Mouse (Mus musculus): ENCODE measurements at regions not wholly inside any gene's neighbourhood (a gene's known extent, or its start where the extent isn't known, plus 50 kb on each side); places are given as distances from the start of the nearest gene placed in this dataset.

DNA sequence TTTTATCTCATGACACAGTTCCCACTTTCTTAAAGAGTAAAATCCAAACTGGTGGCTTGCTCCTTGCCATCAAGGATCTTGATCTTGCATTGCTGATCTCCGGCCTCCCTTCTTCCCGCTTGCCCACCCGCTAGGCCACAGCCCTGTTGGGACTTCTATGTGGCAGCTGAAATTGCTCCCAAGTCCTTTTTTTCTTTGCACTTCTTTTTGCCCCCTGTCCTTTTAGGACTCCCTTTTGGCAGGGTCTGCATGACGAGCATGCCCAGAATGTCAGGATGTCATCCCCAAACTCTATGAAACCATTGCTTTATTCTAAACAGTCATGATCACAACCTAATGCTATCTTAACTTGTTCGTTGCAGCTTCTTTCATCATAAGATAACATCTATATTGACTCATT, 588.6 kb downstream of the Tox3 start:
- in situ Hi-C loops (cut with MseI, MboI), result no loop called here

DNA sequence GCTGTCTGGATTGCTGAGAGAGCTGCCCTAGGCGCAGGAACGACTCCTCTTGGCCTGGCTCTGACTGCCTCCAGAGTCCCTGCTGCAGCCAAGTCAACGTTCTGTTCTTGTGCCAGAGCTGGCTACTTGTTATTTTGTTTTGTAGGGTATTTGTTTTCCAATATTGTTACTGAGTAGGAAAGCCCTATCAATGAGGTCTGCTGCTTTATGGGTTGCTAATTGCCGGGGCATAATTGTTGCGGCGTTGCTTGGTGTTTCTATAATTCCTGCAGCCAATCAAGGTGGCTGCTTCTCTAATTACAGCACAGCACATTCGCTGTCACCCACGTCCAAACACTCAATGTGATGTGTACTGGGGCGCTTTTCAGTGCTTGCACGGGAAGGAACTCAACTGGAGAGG, 589.4 kb downstream of the Tox3 start:
- in situ Hi-C loops (cut with MseI, MboI), result no loop called here

DNA sequence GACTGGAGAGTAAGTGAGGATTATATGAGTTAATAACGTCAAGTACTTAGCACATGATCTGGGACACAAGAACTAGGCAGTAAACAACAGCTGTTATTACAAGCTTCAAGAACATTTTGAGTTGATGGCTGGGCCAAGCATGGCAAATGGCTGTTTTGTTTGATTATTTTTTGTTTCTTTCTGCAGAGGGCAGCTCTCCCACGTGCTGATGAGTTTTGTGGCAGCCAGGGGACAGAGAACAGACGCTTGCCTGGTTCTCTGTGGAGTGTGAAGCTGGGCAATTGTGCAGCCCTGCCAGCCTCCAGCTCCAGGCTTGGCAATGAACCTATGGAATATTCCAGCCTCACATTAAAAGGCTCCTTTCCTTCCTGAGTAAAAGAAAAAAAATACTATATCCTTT, 592.2 kb downstream of the Tox3 start:
- in situ Hi-C loops (cut with MseI, MboI), result no loop called here

DNA sequence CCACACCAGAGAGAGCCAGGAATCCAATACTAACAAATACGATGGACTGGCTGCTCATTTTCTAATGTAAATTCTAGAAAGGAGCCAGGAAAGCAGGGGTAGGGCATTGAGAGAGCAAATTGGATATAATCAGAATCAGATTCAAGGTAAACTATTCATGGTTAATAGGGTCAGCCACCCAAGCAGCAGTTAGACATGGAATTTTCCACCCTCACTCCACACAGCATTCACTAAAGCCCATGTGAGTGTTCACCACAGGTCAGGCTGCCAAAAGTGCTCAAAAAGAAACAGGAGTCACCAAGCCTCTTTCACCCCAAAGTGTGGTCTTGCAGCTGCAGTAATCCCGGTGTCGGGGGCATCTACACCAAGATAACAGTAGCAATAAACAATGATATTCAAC, 596.9 kb downstream of the Tox3 start:
- in situ Hi-C loops (cut with MseI, MboI), result no loop called here

DNA sequence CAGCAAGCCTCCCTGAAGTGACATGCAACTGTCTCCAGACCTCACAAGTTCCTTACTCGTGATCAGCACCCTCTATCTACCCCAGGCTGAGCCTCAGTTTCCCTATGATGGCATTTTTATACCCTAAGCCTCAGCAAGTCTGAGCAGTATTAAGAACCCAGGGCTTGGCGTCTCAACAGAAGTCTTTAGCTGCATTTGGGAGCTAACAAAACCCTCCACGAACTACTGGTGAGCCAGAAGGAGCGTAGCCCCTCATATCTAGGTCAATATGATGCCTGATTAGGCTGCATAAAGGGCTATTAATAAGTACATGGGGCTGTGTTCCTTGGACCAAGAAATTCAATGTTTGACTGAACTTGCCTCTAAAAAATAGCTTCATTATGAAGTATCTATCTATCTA, 600.4 kb downstream of the Tox3 start:
- in situ Hi-C loops (cut with MseI, MboI), result no loop called here

DNA sequence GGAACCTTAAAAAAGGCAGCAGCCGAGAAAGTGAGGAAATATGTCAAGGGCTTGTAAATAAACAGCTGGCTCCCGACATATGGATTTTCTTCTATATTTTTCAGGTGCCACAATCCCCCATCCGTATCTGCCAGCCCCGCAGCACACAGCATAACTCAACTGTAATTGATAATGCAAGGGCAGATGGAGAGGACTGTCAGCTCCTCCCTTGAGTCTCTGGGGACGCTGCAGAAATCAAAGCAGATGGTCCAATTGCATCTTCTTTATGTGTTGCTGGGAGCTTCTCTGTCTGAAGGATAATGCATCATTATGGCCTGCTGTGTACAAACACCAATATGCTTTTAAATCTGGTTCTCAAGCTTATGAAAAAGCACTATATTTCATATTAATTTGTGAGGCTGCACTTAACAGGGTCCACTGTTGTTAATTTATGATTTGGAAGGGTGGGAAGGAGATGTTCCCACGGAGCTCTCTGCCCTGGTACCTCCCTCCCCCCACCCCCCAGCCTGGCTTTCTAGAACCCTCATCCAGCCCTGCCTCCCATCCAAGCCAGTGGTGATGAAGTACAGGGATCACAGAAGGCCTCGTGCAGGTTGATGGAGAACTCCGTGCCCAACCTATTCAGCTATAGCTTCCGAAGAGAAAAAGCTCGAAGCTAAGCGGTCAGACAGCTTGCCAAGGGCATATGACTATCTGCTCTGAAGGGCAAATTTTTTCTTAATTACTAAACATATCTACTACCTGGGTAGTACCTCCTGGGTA, 603.7 kb downstream of the Tox3 start:
- in situ Hi-C loops (cut with MseI, MboI), result no loop called here

DNA sequence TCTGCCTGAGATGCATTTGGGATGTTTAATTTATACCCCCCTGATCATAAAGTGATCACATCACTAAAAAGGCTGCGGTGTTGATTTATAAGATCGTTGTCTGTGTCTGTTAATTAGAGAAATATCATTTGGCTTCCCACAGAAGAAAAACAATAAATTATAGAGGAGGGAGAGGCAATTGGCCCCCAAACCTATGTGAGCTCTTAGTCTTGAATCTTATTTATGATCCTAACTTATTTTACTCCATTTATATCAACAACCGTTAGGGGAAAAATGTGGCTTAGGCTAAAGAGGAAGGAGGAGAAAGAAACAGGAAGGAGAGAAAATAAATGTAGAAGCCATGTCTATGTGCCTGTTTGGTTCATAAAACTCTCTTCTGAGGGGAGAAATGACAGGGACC, 609.5 kb downstream of the Tox3 start:
- in situ Hi-C loops (cut with MseI, MboI), result no loop called here

DNA sequence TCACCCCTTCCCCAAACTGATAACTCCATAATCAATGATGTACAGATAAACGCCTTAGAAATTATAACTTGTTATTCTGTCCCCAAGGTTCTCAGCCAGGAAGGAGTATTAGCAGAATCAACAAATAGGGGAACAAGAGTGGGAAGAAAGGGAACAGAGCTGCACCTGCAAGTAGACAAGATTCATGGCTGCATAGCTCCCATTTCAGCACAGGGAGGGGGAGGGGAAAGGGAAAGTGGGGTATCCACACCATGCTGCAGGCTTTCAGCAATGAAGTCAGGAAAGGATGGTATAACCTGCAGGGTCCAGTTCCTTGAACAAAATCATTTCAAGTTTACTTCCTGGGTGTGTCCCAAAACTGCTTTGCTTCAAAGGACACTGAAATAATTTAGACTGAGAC, 610.5 kb downstream of the Tox3 start:
- in situ Hi-C loops (cut with MseI, MboI), result no loop called here

DNA sequence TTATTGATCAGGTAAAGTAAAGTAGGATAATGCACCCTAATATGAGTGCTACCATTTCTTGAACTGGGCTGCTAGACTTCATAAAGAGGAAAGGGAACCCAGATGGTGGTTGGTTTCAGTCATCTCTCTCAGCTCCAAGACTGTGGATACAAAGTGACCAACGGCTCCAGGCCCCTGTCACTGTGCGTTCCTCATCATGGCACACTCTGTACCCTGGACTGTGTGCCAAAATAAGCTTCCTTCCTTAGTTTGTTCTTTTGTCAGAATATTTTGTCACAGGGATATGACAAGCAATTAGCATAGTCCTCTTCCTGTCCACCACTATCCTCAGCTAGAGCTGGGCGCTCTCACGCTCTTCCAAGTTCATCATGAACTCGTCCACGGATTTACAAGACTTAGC, 620.9 kb downstream of the Tox3 start:
- in situ Hi-C loops (cut with MseI, MboI), result no loop called here

DNA sequence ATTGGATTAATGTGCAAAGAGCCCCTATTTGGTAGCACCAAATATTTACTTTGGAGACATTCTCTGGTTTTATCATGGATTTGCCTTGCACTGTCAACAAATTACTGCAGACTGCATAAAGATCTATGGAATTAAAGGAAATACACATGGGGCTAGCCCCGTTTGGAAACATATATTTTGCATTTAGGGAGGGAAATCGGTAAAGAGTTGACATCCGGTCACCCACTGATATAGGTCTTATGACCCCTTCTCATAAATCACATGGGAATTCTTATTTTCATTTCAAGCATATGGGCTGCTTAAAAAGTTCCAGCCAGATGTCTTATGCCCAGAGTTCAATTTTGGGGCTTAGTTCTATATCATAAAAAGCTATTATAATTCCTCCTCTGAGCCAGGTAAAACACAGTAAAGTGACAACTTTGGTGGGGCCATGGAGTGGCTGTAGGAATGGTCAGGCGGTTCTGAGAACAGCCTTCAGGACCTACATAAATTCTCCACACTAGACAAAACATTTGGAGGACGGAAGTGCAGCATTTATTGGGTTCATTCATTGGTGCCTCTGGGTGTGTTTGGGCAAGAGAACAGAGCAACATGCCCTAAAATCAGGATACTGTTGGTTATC, 626.3 kb downstream of the Tox3 start:
- in situ Hi-C loops (cut with MseI, MboI), result no loop called here

DNA sequence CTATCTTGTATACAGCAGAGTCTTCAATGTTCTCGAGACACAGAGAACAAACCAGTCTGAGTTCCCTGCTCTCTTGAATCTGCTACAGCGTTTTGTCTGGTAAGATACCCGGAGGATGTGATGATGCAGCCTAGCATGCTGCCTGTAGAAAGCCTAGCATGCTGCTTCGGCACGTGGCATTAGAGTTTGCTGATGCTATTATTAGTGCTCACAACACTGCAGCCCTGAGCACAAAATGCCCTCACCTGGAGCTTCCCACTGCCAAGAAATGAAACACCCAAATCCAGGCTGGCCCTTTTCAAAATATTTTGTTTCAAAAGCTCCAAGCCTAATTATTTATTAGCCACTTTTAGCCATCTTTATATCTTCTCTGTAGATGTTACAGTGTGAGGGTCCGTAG, 634.3 kb downstream of the Tox3 start:
- in situ Hi-C loops (cut with MseI, MboI), result loop anchor here in 1 of 2 experiments (10.0 kb wide), 1 partner anchor 419 kb away; no protein-coding TSS in a partner anchor

DNA sequence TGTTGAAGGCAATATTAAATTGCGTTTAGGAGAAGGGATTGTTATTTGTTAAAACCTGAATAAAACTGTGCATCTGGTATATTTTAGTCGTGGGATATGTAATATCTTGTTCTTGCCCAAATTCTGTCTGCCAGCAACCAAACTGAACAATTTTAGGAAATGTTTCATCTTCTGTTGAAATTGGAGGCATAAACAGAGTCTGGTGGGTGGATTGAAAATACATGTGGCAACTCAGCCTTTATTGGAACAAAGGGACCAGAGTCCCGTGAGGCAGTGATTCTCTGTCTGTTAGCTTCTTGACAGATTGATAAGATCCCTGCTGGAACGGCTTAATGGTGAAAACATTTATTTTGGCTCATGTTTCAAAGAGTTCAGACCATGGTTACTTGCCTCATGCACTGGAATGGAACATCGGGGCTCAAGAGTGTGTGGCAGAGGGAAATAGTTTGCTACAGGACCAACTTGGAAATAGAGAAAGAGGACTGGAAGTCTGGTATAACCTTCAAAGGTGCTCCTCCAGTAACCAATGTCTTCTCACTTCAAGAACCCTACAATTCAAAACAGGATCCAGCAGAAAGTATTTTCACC, 640.7 kb downstream of the Tox3 start:
- in situ Hi-C loops (cut with MseI, MboI), result no loop called here

DNA sequence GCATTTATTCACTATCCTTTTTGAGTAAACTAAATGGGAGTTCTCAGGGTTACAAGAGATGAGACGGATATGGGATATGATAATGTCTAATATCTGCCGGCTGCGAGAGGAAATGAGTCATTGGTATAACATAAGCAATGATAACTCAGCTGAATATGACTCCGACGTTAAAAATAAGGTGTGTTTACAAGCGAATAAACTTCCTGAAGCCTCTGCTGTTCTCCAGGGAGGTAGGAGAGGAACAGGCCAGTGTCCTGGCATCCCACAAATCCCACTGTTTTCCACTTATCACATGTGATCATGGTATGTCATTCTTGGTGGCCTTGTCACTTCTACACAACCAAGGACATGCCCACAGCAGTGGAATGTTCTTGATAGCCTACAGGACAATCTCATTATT, 641.7 kb upstream of the Sall1 start:
- in situ Hi-C loops (cut with MseI, MboI), result no loop called here

DNA sequence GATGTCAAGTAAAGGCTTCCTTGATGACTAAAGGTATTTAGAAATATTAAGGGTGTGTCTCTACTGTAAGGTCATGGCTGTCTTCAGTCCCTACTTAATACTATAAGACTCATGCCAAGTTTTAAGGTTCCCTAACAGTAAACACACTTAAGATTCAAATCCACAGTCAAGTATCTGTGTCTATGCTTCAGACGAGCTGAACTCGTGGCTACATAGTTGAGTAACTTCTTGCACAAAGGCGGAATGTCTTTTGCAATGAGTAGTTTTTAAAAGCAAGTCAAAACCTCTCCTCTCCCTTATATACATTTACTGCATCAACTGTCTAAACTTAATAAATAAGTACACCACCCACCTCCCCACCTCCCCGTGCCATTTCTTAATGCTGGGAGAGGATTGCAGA, 637.0 kb upstream of the Sall1 start:
- in situ Hi-C loops (cut with MseI, MboI), result no loop called here

DNA sequence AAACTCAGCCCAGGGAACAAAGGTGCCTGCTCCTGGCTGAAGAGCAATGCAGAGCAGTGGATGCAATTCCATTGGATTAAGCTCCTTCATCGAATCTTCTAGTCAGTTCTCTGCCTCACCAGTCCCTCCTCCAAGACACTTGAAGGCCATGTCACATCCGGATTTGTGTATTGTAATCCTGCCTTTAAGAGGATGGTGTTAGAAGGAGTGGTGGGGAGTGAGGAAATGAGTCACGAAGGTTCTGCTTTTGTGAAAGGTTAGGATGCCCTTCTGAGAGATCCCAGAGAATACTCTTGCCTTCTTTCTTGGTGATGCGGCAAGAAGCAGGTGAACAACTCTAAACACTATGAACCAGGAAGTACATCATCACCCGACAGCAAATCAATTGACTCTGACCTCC, 636.4 kb upstream of the Sall1 start:
- in situ Hi-C loops (cut with MseI, MboI), result no loop called here

DNA sequence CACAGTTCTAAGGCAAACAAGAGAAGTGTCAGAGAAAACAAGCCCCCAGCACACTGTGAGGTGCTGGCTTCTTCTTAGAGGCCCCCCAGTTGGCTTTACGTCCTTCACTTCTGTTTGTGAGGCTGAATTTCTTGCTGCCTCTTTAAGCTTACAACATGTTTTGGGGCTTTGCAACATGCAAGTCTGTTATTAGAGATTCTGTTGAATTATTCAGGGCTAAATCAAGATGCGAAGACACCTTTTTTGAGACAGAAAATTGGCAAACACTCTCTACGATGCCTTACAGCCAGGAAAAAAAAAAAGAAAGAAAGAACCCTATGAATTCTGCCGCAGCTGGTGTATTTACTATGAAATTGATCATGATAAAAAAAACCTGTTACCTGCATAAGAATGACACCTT, 635.6 kb upstream of the Sall1 start:
- in situ Hi-C loops (cut with MseI, MboI), result no loop called here

DNA sequence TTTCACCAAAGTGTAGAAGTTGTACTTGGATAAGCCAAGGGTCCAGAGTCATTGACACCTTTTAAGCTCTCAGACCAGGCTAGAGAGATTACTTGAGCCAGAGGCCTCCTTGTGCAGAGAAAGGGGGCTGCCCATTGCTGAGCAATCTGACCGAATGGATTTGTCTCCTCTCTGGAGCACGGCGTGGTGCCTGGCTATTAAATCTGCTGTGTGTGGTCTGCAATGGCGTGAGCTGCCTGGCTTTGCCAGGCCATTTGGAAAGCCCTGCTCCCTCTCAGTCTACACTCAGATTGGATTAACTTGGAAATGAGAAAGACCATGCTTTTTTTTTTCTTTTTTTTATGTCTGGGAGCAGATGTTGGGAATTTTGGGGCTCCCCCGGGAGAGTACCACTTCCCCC, 633.3 kb upstream of the Sall1 start:
- in situ Hi-C loops (cut with MseI, MboI), result no loop called here

DNA sequence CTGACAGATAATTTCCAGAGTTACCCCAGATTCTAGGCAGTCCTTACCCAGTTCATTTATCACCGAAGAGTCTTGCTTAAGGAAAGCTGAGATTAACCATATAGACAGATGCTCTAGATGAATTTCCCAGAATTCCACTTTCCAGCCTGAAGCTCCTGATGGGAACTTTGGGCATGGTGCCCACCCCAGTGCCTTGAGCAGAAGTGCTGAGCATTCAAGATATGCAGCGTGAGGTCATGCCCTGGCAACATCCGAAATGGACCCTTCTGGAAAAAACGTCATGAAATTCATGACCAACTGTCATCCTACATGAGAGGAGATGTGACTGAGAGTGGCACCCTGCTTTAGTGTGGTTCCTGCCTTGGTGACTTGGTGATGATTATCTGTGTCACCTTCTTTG, 629.9 kb upstream of the Sall1 start:
- in situ Hi-C loops (cut with MseI, MboI), result no loop called here

DNA sequence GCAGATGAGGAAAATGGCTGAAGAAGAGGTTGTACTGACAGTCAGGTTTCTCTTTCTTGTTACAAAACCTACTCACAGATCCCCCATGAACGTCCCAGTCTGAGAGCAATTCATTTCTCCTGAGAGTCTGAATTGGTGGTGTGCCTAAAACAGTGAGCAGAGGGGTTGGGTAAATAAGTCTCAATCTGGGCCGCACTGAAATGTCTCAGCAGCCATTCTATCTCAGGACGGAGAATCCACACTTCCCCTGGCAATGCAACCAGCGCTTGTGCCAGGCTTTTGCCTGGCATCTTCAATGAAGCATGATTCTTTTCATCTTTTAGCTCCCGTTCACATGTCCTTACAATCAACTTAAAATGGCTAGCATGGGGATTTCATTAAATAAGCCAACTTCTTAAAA, 628.7 kb upstream of the Sall1 start:
- in situ Hi-C loops (cut with MseI, MboI), result no loop called here

DNA sequence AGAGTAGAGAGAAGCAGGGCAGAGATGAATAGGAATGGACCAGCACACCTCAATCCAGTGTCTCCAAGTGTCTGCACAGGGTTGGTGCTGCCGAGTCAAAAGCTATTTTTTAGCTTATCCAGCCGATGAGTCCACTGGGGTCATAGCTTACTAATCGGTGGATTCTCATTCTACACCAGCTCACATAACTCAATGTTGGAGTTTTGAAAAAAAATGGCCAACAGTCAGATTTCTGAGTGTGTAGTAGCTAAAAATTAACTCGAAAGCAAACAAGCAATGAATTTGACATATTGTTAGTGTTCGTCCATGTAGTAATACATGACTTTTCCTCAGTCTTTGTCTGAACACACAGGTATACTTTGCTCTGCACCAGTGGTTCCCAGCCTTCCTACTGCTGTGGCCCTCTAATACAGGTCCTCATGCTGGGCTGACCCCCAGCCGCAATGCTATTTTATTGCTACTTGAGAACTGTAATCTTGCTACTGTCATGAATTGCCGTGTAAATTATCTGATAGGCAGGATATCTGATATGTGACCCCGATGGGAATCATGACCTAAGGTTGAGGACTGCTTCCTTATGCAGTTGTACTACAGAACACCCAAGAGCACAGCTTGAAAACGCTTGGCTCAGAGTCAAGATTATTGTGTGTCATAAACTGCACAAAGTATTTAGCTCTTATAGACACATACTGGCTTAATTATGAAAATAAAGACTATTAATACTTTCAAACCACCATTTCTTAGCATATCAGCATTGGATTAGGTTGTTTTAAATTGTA, 621.1 kb upstream of the Sall1 start:
- in situ Hi-C loops (cut with MseI, MboI), result no loop called here

DNA sequence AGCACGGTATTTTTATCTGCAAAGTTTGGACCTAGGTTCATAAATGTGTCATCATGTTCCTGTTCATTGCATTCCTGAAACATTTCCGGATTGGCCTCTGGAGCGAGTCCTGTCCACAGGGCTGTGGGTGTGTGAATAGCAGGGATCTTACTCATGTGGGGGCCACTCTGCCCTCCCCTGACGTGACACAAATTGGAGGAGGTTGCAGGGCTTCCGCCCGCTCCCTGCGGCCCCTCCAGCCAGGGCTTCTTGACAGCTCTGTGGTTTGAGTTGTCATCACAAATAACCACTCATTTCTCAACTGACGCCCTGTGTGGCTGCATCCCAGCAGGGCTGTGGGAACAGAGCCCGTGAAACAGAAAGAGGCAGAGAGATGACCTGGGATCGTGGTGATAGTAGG, 619.9 kb upstream of the Sall1 start:
- in situ Hi-C loops (cut with MseI, MboI), result no loop called here

Measured in mouse trophoblast stem cell (cell line).